Mouse (Mus musculus) gastrocnemius, postnatal 36 days (tissue): ENCODE data around the gene Olfr401. TPM values are rescaled to one million over a fixed set of nuclear protein-coding genes. Genes with fewer than 3 reads are reported as not detected.
"Not testable (repeated sequence)": the region's sequence is repeated elsewhere in the genome, so short reads cannot be mapped to it uniquely, and the experiment has no call there.

ENCODE experiments used
- DNase-seq, 2 experiments: peaks; one replicate each; pipeline ENCODE4 v3.0.0; 2022
- intact Hi-C: fragments of 180-260 bp; cut with DNase I; formaldehyde crosslinking; loops from one replicate; pipeline ENCODE4 v1.15.1; 2025
- long read RNA-seq, 2 experiments: library from polyadenylated mRNA; stranded (forward); transcript quantifications; one replicate each; pipeline ENCODE4 v2.0.0; 2021
- total RNA-seq, 2 experiments: library from RNA; stranded (reverse); gene quantifications; 2 replicates each; pipeline ENCODE4 v1.2.3; 2021

Gene Olfr401
- not detected for total RNA-seq
- long read RNA-seq, experiment 1: 0 reads
- long read RNA-seq, experiment 2: 0 reads

- DNase-seq: no peak
- intact Hi-C loops: no loop called here
Observed at GRCm38 (mm10) chr11:74113412-74113811, at the start of gene Olfr401. Gene Olfr401, plus strand, starts transcription at chr11:74113712.

DNA sequence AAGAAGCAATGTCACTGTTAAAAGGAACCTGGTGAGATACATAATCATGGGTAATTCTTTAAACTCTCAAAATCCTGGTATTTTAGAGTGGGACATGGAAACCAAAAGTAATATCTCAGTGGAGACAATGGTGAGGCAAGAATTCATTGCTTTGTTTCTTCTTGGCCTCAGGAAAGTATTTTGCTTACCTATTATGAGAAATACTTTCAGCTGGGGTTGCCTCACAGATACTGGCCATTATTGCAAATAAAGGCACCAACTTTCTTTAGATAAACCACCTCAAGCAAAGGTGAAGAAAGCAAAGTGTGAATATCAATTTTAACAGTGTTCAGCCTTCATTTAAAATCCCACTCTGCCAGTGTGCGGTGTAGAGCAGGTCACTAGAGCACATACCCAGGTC is 43.9 kb upstream of the Olfr401 start, which contains the start of gene Zfp616:
Gene Zfp616 (plus strand): TSS at position 301 of the 400 bp plus-strand sequence.
- DNase-seq: no peak
- intact Hi-C loops: no loop called here

DNA sequence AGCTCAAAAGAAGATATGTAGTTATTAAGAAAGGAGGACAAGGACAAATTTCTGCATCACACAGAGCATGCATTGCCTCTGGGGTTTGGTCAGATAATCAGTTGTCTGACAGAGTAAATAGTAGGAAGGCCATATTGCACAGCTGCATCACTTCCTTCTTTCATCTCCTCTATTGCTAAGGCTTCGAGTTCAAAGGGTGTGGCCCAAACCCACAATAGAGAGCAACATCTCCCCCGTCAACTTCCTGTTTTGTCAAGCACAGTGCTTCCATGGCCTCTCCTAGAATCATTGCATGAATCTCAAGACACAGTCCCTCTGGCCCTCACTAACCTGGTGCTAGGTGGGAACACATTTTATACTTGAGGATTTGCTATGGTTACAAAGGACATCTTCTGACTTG is 12.8 kb upstream of the Olfr401 start:
- intact Hi-C loops: no loop called here
- DNase-seq: no peak

- DNase-seq: no peak
- intact Hi-C loops: no loop called here
Observed at GRCm38 (mm10) chr11:74101507-74101906, 12.0 kb upstream of the Olfr401 start.

DNA sequence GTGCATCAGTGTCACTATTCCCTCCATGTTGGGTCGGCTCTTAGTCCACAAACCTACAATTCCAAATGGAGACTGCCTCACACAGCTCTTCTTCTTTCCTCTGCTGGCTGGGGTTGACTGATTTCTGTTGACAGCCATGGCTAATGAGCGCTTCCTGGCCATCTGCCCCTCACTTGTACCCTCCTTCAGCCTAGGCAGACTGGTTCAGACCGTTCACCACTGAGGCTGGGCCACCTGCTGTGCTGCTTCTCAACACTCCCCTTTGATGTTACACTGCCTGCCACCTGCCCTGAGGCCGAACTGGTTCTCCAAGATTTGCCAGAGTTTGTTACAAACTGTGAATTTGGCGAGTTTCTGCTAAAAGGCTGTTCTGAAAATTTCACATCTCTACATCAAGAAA is 8.4 kb upstream of the Olfr401 start:
- DNase-seq: no peak
- intact Hi-C loops: no loop called here

- intact Hi-C loops: not testable (repeated sequence)
Observed at GRCm38 (mm10) chr11:74140001-74140400, 26.5 kb downstream of the Olfr401 start.

DNA sequence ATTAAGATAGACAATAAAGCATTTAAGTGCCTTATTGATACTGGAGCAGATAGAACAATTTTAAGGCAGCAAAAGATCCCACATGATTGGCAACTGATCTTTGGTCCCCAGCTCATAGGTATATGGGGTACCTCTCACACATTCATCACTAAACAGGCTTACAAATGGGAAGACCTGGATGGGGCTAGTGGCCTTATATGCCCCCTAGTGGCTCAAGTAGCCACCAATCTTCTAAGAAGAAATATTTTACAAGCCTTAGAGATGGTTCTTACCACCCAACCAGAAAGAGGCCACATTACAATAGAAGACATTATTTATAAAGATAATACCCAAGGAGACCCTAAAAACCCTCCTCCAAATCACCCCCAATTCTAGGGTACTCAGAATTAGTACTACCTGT is 32.4 kb downstream of the Olfr401 start:
- intact Hi-C loops: no loop called here

More at GRCm38 (mm10) chr11:74140001-74140400, 26.5 kb downstream of the Olfr401 start:
- not testable (repeated sequence) for DNase-seq

DNA sequence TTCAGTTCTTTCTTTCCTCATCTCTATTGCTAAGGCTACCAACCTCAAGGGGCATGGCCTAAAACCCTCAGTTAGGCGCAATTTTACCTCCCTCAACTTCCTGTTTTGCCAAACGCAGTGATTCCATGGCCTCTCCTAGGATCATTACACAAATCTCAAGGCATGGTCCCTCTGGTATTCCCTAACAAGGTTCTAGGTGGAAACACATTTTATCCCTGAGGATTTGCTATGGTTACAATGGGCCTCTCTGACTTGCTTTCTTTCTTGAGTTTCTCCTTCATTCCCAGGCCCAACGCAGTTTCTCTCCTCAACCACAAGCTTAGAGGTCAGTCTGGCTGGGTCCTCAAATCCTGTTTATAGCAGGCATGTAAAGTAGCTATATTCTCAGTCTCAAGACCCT is 39.7 kb downstream of the Olfr401 start, which contains the start of gene Olfr402:
Gene Olfr402 (plus strand): TSS at position 301 of the 400 bp plus-strand sequence.
- intact Hi-C loops: no loop called here
- DNase-seq: no peak

More for the DNA sequence above, 32.4 kb downstream of the Olfr401 start:
- DNase-seq: no peak

DNA sequence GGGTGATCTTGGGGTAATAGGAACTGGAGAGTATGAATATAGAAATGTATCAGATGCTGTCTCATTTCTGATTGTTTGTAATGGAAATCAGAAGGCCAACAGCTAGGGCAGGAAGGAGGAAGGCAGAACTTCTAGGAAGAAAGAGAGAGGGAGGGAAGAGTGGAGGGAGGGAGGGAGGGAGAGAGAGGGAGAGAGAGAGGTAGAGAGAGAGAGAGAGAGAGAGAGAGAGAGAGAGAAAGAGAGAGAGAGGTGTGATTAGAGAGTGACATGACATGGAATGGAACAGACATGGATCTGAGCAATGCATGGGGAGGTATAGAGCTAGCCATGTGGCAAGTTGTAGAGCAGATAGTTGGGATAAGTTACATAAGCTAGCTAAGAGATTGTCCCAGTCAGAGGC is 55.3 kb downstream of the Olfr401 start:
- intact Hi-C loops: no loop called here

More for the DNA sequence above, 55.3 kb downstream of the Olfr401 start:
- no peak for DNase-seq

Other genes with a start within 250 kb of the Olfr401 start
- not detected for gene Olfr394, start 222.9 kb upstream of the Olfr401 start, total RNA-seq
- not detected for gene Olfr395, start 204.4 kb upstream of the Olfr401 start, total RNA-seq
- not detected for gene Olfr23, start 177.0 kb upstream of the Olfr401 start, total RNA-seq
- not detected for gene Olfr397, start 152.9 kb upstream of the Olfr401 start, total RNA-seq
- not detected for gene Olfr398, start 123.3 kb upstream of the Olfr401 start, total RNA-seq
- gene Olfr139, start 57.2 kb upstream of the Olfr401 start, total RNA-seq: not detected
- not detected for gene Olfr399, start 57.1 kb upstream of the Olfr401 start, total RNA-seq
- not detected for gene Zfp616, start 43.8 kb upstream of the Olfr401 start, total RNA-seq
- not detected for gene Olfr402, start 39.8 kb downstream of the Olfr401 start, total RNA-seq
- not detected for gene Olfr403, start 72.5 kb downstream of the Olfr401 start, total RNA-seq
- gene Olfr43, start 97.7 kb downstream of the Olfr401 start, total RNA-seq: not detected
- not detected for gene Olfr406, start 146.1 kb downstream of the Olfr401 start, total RNA-seq
- not detected for gene Olfr59, start 170.0 kb downstream of the Olfr401 start, total RNA-seq
- gene Olfr410, start 224.3 kb downstream of the Olfr401 start, total RNA-seq: not detected
- gene Olfr411, start 238.9 kb downstream of the Olfr401 start, total RNA-seq: not detected
- gene Olfr412, start 248.4 kb downstream of the Olfr401 start, total RNA-seq: not detected